Mouse (Mus musculus): ENCODE data around the gene Mast4. TPM values are rescaled to one million over a fixed set of nuclear protein-coding genes. Genes with fewer than 3 reads are reported as not detected.

Gene Mast4
- total and polyA plus RNA-seq, 3 experiments, result 0.99 to 7.4 (median 6.1) TPM

DNA sequence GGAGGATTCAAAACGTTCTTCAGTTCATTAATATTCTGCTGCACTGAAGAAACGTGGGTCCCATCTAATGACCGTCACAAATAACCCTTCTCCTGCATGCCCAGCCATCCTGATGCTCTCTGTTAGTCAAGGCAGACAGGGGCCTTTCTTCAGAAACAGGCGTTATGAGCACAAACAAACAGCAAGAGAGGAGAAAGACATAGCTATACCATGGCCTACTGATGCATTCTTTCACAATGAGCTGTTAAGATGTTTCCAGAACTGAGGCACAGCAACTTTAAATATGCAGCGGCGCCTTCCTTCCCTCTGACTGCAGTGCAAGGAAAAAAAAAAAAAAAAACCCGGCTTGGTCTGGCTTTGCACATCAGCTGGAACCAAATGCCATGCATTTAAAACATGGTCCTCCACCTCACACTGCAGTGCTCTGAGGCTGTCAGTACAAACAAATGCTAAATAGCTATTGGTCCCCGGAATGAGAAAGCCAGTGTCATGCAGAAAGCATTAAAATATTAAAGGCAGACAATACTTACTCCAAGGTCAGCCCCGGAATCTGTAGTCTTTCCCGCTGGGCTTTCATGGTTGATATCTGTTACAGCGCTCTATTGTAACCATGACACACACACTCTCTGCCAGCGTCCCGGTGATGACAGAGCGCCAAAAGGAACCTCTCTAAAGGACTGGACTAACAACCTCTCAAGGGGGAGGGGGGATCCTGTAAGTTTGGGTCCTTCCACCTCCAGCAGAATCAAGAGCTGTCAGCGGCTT is 376.6 kb downstream of the Mast4 start:
- Histone ChIP-seq H3K27ac (ENCODE audit: insufficient read depth, low read depth) (no peak overlapping the region), H3K4me2 (ENCODE audit: insufficient read depth, low read depth, poor library complexity, severe bottlenecking) (no peak overlapping the region), H3K4me3 (replicated peaks in 1 of 3; ENCODE audit: low read depth in 2 of 3, low read length in 2 of 3, poor library complexity in 1 of 3) (no peak overlapping the region), H3K79me2 (replicated peaks; ENCODE audit: control insufficient read depth, extremely low read depth, insufficient read depth, poor library complexity, severe bottlenecking) (no peaks in the 10 kb centered on the region), H3K36me3 (replicated peaks in 1 of 2; ENCODE audit: control insufficient read depth in 1 of 2, insufficient read depth in 1 of 2, low read length in 1 of 2) (no peaks in the 10 kb centered on the region), H3K9me3 (replicated peaks; ENCODE audit: low read length) (no peaks in the 10 kb centered on the region), H3K27me3 (replicated peaks) (no peaks in the 10 kb centered on the region), H3K4me1 (ENCODE audit: control insufficient read depth in 1 of 2, insufficient read depth in 2 of 2) (no peaks in the 10 kb centered on the region), H3K9ac (ENCODE audit: insufficient read depth, low read depth) (no peak overlapping the region)
- in situ Hi-C loops (cut with MboI; ENCODE audit: low pct_ligation_motif_present, low pct_unique_long_range_greater_than_20kb, low sequenced_read_pairs), result no loop called here
- 0 out of 2 replicates have a peak, but pooled peaks have one; percentile 19 for TF ChIP-seq ZNF384 (IDR thresholded peaks at IDR 0.05; ENCODE audit: low read depth, low read length)
- TF ChIP-seq MEF2A (IDR thresholded peaks at IDR 0.05; ENCODE audit: borderline replicate concordance, low read depth, low read length), result no peak
- DNase-seq (ENCODE audit: extremely low read depth), result no peak
- dilution Hi-C loops (cut with MboI; ENCODE audit: extremely low pct_ligation_motif_present, extremely low pct_unique_long_range_greater_than_20kb, low sequenced_read_pairs), result no loop called here

DNA sequence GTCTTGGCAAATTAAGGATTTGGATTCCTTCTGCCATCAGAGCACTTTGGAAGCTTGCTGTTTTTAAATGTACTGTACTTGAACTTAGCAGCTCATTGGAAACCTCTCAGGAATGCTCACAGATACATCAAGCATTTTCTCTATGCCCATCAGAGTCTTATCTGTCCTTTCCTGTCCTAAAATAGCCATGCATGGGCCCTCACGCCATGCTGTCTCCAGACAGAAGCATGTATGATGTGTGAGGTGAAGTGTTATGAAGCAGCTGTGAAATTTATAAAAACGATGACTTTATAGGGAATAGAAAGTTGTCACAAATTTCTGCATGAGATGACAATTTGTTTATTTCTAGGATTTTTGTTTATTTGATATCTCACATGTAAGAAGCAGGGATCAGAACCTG is 378.8 kb downstream of the Mast4 start:
- TF ChIP-seq JUND (conservative IDR thresholded peaks at IDR 0.05; ENCODE audit: low read depth, low read length), result no peak
- no peak for TF ChIP-seq E2F4 (IDR thresholded peaks at IDR 0.05; ENCODE audit: insufficient replicate concordance, low read depth, low read length)
- no peak for TF ChIP-seq GABPA (IDR thresholded peaks at IDR 0.05; ENCODE audit: insufficient replicate concordance, low read depth, low read length)
- Histone ChIP-seq H3K4me3 (replicated peaks in 1 of 3; ENCODE audit: low read depth in 2 of 3, low read length in 2 of 3, poor library complexity in 1 of 3) (no peak overlapping the region), H3K9ac (ENCODE audit: insufficient read depth, low read depth) (no peak overlapping the region), H3K4me1 (ENCODE audit: control insufficient read depth in 1 of 2, insufficient read depth in 2 of 2) (no peaks in the 10 kb centered on the region), H3K79me2 (replicated peaks; ENCODE audit: control insufficient read depth, extremely low read depth, insufficient read depth, poor library complexity, severe bottlenecking) (no peaks in the 10 kb centered on the region), H3K27ac (ENCODE audit: insufficient read depth, low read depth) (no peak overlapping the region), H3K27me3 (replicated peaks) (no peaks in the 10 kb centered on the region), H3K4me2 (ENCODE audit: insufficient read depth, low read depth, poor library complexity, severe bottlenecking) (no peak overlapping the region), H3K36me3 (replicated peaks in 1 of 2; ENCODE audit: control insufficient read depth in 1 of 2, insufficient read depth in 1 of 2, low read length in 1 of 2) (no peaks in the 10 kb centered on the region), H3K9me3 (replicated peaks; ENCODE audit: low read length) (no peaks in the 10 kb centered on the region)
- DNase-seq (ENCODE audit: extremely low read depth), result no peak
- dilution Hi-C loops (cut with MboI; ENCODE audit: extremely low pct_ligation_motif_present, extremely low pct_unique_long_range_greater_than_20kb, low sequenced_read_pairs), result no loop called here
- in situ Hi-C loops (cut with MboI; ENCODE audit: low pct_ligation_motif_present, low pct_unique_long_range_greater_than_20kb, low sequenced_read_pairs), result no loop called here

DNA sequence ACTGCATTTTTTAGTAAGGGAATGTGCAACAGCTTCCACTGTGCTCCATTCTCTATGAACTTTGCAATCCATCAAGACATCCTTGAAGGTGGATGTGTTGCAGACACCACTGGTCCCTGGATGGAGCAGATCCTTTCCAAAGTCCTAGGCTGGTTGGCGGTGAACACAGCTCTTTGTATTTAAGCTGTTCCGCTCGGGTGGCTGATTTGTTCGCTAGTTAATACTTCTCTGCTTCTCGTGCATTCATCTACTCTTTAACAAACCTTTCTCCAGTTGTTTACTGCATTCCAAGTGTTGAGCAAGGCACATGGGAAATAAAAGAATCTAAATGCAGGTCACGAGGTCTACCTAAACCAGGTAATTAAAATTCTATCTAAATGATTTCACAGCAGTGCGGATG is 384.5 kb downstream of the Mast4 start:
- dilution Hi-C loops (cut with MboI; ENCODE audit: extremely low pct_ligation_motif_present, extremely low pct_unique_long_range_greater_than_20kb, low sequenced_read_pairs), result no loop called here
- TF ChIP-seq MAFK (IDR thresholded peaks at IDR 0.05; ENCODE audit: insufficient replicate concordance, low read length), result no peak
- TF ChIP-seq ZKSCAN1 (IDR thresholded peaks at IDR 0.05; ENCODE audit: borderline replicate concordance, low read depth, low read length), result no peak
- TF ChIP-seq ZMIZ1 (IDR thresholded peaks at IDR 0.05; ENCODE audit: low read depth, low read length), result no peak
- no peak for TF ChIP-seq HCFC1 (IDR thresholded peaks at IDR 0.05; ENCODE audit: low read depth, low read length)

More for the DNA sequence above, 384.5 kb downstream of the Mast4 start:
- DNase-seq (ENCODE audit: extremely low read depth), result no peak
- H3K4me1 ChIP-seq (ENCODE audit: control insufficient read depth in 1 of 2, insufficient read depth in 2 of 2), result no peaks in the 10 kb centered on the region
- no peaks in the 10 kb centered on the region for H3K79me2 ChIP-seq (replicated peaks; ENCODE audit: control insufficient read depth, extremely low read depth, insufficient read depth, poor library complexity, severe bottlenecking)
- H3K27ac ChIP-seq (ENCODE audit: insufficient read depth, low read depth), result no peak overlapping the region
- H3K9me3 ChIP-seq (replicated peaks; ENCODE audit: low read length), result no peaks in the 10 kb centered on the region
- H3K27me3 ChIP-seq (replicated peaks), result no peaks in the 10 kb centered on the region
- H3K9ac ChIP-seq (ENCODE audit: insufficient read depth, low read depth), result no peak overlapping the region
- in situ Hi-C loops (cut with MboI; ENCODE audit: low pct_ligation_motif_present, low pct_unique_long_range_greater_than_20kb, low sequenced_read_pairs), result no loop called here
- no peak overlapping the region for H3K4me3 ChIP-seq (replicated peaks in 1 of 3; ENCODE audit: low read depth in 2 of 3, low read length in 2 of 3, poor library complexity in 1 of 3)
- no peak overlapping the region for H3K4me2 ChIP-seq (ENCODE audit: insufficient read depth, low read depth, poor library complexity, severe bottlenecking)
- no peaks in the 10 kb centered on the region for H3K36me3 ChIP-seq (replicated peaks in 1 of 2; ENCODE audit: control insufficient read depth in 1 of 2, insufficient read depth in 1 of 2, low read length in 1 of 2)

Data from CH12.LX (cell line).